Mouse (Mus musculus) midbrain, embryonic 11.5 days (tissue): ENCODE measurements around the gene Cdt1. TPM values are rescaled to one million over a fixed set of nuclear protein-coding genes. Genes with fewer than 3 reads are reported as not detected.

Source experiments
- ATAC-seq: fragments of 200-750 bp; cut with Nextera tagmentation; 2 replicates; pipeline ENCODE4 v1.8.0; 2017; ENCODE audit warnings: moderate TSS enrichment, moderate library complexity; ENCODE audit not compliant: low FRiP score
- DNase-seq: peaks from one replicate; pipeline ENCODE4 v3.0.0; 2015; ENCODE audit warnings: low spot score; ENCODE audit errors: missing footprints
- H3K27ac ChIP-seq: fragments of 300-500 bp; sonication (generic); 2 replicates; pipeline ENCODE4 v1.5.1; 2014; ENCODE audit warnings: low read depth, low read length
- H3K27me3 ChIP-seq: fragments of 300-500 bp; sonication (generic); 2 replicates; pipeline ENCODE4 v1.6.1; 2014; ENCODE audit warnings: mild to moderate bottlenecking, low read length, moderate library complexity, mixed read lengths; ENCODE audit not compliant: control insufficient read depth, insufficient read depth
- H3K36me3 ChIP-seq: fragments of 300-500 bp; sonication (generic); 2 replicates; pipeline ENCODE4 v1.6.1; 2014; ENCODE audit warnings: mild to moderate bottlenecking, low read length, moderate library complexity, mixed read lengths; ENCODE audit not compliant: control insufficient read depth, insufficient read depth
- H3K4me1 ChIP-seq: fragments of 300-500 bp; sonication (generic); 2 replicates; pipeline ENCODE4 v1.6.1; 2014; ENCODE audit warnings: low read length; ENCODE audit not compliant: control insufficient read depth, insufficient read depth
- H3K4me2 ChIP-seq: fragments of 300-500 bp; sonication (generic); 2 replicates; pipeline ENCODE4 v1.6.1; 2014; ENCODE audit warnings: mild to moderate bottlenecking, moderate library complexity
- H3K4me3 ChIP-seq: fragments of 300-500 bp; sonication (generic); 2 replicates; pipeline ENCODE4 v1.5.1; 2014; ENCODE audit warnings: low read depth, low read length
- H3K9ac ChIP-seq: fragments of 300-500 bp; sonication (generic); 2 replicates; pipeline ENCODE4 v1.6.1; 2014; ENCODE audit warnings: low read length
- H3K9me3 ChIP-seq: fragments of 300-500 bp; sonication (generic); 2 replicates; pipeline ENCODE4 v1.6.1; 2016; ENCODE audit warnings: low read length; ENCODE audit not compliant: control insufficient read depth
- WGBS: fragments of 180-500 bp; shearing (Covaris S2); extraction: QIAGEN DNeasy Blood & Tissue Kit; methylation state at CpG from one replicate; pipeline ENCODE4 v1.1.7; 2014; 5-methylcytosine and 5-hydroxymethylcytosine counted together
- polyA plus RNA-seq: library from polyadenylated mRNA; unstranded; fragments of >200 nt; fragmentation: Nextera tagmentation; extraction: Ambion mirVana; gene quantifications from 2 replicates; pipeline ENCODE4 v1.2.1, GENCODE M21; 2014

Cdt1 gene
- polyA plus RNA-seq, 1 experiment from 2014 or later = 35.8 TPM

- Histone ChIP-seq H3K4me3 (peak overlapping the region; percentile 66), H3K27ac (no peak overlapping the region), H3K36me3 (peaks cover 16% of the 10 kb centered on the region), H3K27me3 (no peaks in the 10 kb centered on the region), H3K9me3 (no peaks in the 10 kb centered on the region), H3K9ac (peak overlapping the region; percentile 86), H3K4me2 (peak overlapping the region; percentile 84), H3K4me1 (peaks cover 22% of the 10 kb centered on the region)
- ATAC-seq = peak; percentile 6; the same call in 1 of the 2 replicates
- WGBS = 20% methylated on average over 21 of the region's 21 CpGs
- DNase-seq = peak; percentile 97
Measured at GRCm38 (mm10) chr8:122575735-122576647, 8.2 kb downstream of the Cdt1 start.

- Histone ChIP-seq H3K4me1 (peaks cover 22% of the 10 kb centered on the region), H3K4me3 (peak within 1 kb of the TSS; percentile 66), H3K9ac (peak within 1 kb of the TSS; percentile 86), H3K9me3 (no peaks in the 10 kb centered on the region), H3K27ac (no peak within 1 kb of the TSS), H3K27me3 (no peaks in the 10 kb centered on the region), H3K36me3 (peaks cover 9% of the 10 kb centered on the region), H3K4me2 (peak within 1 kb of the TSS; percentile 84)
- ATAC-seq = peak; percentile 88
- DNase-seq = peak; percentile 99
- WGBS = 0% methylated on average over 39 of the region's 39 CpGs
Measured at GRCm38 (mm10) chr8:122576648-122577022, 8.8 kb downstream of the Cdt1 start, which contains the start of gene Aprt. TSS of gene Aprt (minus strand) at chr8:122576909.

- Histone ChIP-seq H3K36me3 (peaks cover 5% of the 10 kb centered on the region), H3K4me1 (peaks cover 22% of the 10 kb centered on the region), H3K4me3 (peak overlapping the region; percentile 66; the same call in 1 of the 2 replicates), H3K4me2 (peak overlapping the region; percentile 84), H3K9ac (peak overlapping the region; percentile 86), H3K27me3 (no peaks in the 10 kb centered on the region), H3K27ac (no peak overlapping the region), H3K9me3 (no peaks in the 10 kb centered on the region)
- DNase-seq = no peak
- peak; percentile 15 for ATAC-seq
- 45% methylated on average over 10 of the region's 10 CpGs for WGBS
Measured at GRCm38 (mm10) chr8:122577116-122577515, 9.3 kb downstream of the Cdt1 start.

- DNase-seq = no peak
- H3K4me1 ChIP-seq = peaks cover 22% of the 10 kb centered on the region
- WGBS = 37% methylated on average over 7 of the region's 7 CpGs
Measured at GRCm38 (mm10) chr8:122579196-122579595, 11.4 kb downstream of the Cdt1 start.

GRCm38 (mm10) chr8:122580926-122581325 is 13.1 kb downstream of the Cdt1 start:
- Histone ChIP-seq H3K9me3 (no peaks in the 10 kb centered on the region), H3K27me3 (no peaks in the 10 kb centered on the region), H3K9ac (no peak overlapping the region), H3K4me2 (no peak overlapping the region), H3K4me3 (no peak overlapping the region), H3K27ac (no peak overlapping the region), H3K36me3 (no peaks in the 10 kb centered on the region), H3K4me1 (peaks cover 10% of the 10 kb centered on the region)
- 78% methylated on average over 13 of the region's 15 CpGs for WGBS
- ATAC-seq (no peak), DNase-seq (no peak)

More at GRCm38 (mm10) chr8:122579196-122579595, 11.4 kb downstream of the Cdt1 start:
- Histone ChIP-seq H3K9me3 (no peaks in the 10 kb centered on the region), H3K27me3 (no peaks in the 10 kb centered on the region), H3K27ac (no peak overlapping the region), H3K4me3 (no peak overlapping the region), H3K4me2 (no peak overlapping the region), H3K9ac (no peak overlapping the region), H3K36me3 (0 out of 2 replicates have a peak, but pooled peaks cover under 1% of the 10 kb centered on the region)
- ATAC-seq = no peak

GRCm38 (mm10) chr8:122584981-122585380 is 17.2 kb downstream of the Cdt1 start:
- 86% methylated on average over 9 of the region's 9 CpGs for WGBS
- H3K27ac ChIP-seq = no peak overlapping the region
- H3K9ac ChIP-seq = no peak overlapping the region
- no peaks in the 10 kb centered on the region for H3K4me1 ChIP-seq
- ATAC-seq (no peak), DNase-seq (no peak)
- no peaks in the 10 kb centered on the region for H3K36me3 ChIP-seq
- no peaks in the 10 kb centered on the region for H3K9me3 ChIP-seq
- H3K27me3 ChIP-seq = no peaks in the 10 kb centered on the region
- no peak overlapping the region for H3K4me3 ChIP-seq
- no peak overlapping the region for H3K4me2 ChIP-seq

GRCm38 (mm10) chr8:122585411-122585891 is 17.6 kb downstream of the Cdt1 start:
- Histone ChIP-seq H3K36me3 (no peaks in the 10 kb centered on the region), H3K9ac (no peak overlapping the region), H3K27ac (no peak overlapping the region), H3K27me3 (no peaks in the 10 kb centered on the region), H3K4me1 (no peaks in the 10 kb centered on the region), H3K4me3 (no peak overlapping the region), H3K4me2 (no peak overlapping the region), H3K9me3 (no peaks in the 10 kb centered on the region)
- ATAC-seq (no peak), DNase-seq (no peak)
- WGBS = 73% methylated on average over 14 of the region's 14 CpGs

GRCm38 (mm10) chr8:122586171-122586570 is 18.4 kb downstream of the Cdt1 start:
- Histone ChIP-seq H3K9me3 (no peaks in the 10 kb centered on the region), H3K4me2 (no peak overlapping the region), H3K4me1 (no peaks in the 10 kb centered on the region), H3K27me3 (no peaks in the 10 kb centered on the region), H3K4me3 (no peak overlapping the region), H3K36me3 (no peaks in the 10 kb centered on the region), H3K9ac (no peak overlapping the region), H3K27ac (no peak overlapping the region)
- no peak for ATAC-seq
- WGBS = 74% methylated on average over 7 of the region's 7 CpGs
- no peak for DNase-seq

GRCm38 (mm10) chr8:122586749-122587148 is 18.9 kb downstream of the Cdt1 start:
- no peaks in the 10 kb centered on the region for H3K4me1 ChIP-seq
- H3K4me3 ChIP-seq = no peak overlapping the region
- no peak overlapping the region for H3K4me2 ChIP-seq
- H3K27ac ChIP-seq = no peak overlapping the region
- no peaks in the 10 kb centered on the region for H3K36me3 ChIP-seq
- H3K27me3 ChIP-seq = no peaks in the 10 kb centered on the region
- no peaks in the 10 kb centered on the region for H3K9me3 ChIP-seq
- ATAC-seq (no peak), DNase-seq (no peak)
- H3K9ac ChIP-seq = no peak overlapping the region
- 87% methylated on average over 9 of the region's 10 CpGs for WGBS
